Mouse (Mus musculus): ENCODE data around the gene Rusc2. TPM values are rescaled to one million over a fixed set of nuclear protein-coding genes. Genes with fewer than 3 reads are reported as not detected.

The Rusc2 gene
- polyA plus RNA-seq, 1 experiment: 11.5 TPM

DNA sequence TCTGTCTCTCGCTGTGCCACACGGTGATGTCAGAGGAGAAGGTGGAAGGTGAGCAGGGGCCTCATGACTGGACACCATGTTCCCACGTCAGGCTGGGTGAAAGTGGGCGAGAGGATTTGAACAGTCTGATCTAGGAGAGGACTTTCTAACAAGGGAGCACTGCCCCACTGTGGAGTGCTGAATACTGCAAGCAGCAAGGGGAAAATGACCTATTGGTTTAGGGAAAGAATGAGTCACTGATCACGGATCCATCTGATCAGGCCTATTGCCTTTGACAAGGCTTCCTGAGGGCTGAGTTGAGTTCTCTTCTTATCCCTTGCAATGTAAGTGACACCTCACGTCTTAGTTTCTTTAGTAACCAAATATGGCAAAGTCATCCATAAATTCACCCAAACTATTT, 28.1 kb upstream of the Rusc2 start:
- TF ChIP-seq GATA1 (IDR thresholded peaks at IDR 0.05; ENCODE audit: borderline replicate concordance, low read length) (no peak), FLI1 (IDR thresholded peaks at IDR 0.05; ENCODE audit: low read length) (no peak)
- peaks cover 2% of the 10 kb centered on the region for H3K36me3 ChIP-seq (replicated peaks; ENCODE audit: low read length)
- peaks cover 13% of the 10 kb centered on the region for H3K27me3 ChIP-seq (replicated peaks)
- H3K4me1 ChIP-seq: peaks cover 20% of the 10 kb centered on the region
- peaks cover 7% of the 10 kb centered on the region for H3K9me3 ChIP-seq
- H3K4me3 ChIP-seq (replicated peaks): no peak overlapping the region

DNA sequence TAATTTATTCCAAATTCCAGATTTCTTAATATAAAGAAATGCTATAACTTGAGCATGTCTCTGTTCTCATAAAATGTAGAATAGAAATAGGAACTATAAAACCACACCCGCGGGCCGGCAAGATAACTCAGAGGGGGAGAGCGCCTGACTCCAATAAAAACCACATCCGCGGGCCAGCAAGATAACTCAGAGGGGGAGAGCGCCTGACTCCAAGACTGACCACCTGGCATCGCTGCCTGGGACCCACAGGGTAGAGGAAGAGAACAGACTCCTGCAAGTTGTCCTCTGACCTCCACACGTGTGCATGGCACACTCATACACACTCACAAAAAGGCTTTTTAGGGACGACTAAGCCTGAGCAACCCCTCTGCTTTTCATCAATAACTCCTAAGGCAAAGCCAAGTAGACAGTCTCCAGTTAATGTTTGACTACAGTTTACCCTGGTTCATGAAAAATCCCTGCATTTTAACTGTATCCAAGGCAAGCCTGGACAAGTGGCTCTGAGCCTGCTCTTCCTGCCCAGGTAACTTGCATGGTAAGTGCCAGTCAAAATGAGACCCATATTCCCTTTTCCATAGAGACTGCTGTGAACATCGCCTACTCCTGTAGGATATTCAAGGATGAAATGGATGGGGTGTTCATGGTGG, 16.7 kb upstream of the Rusc2 start:
- H3K36me3 ChIP-seq (replicated peaks; ENCODE audit: low read length): no peaks in the 10 kb centered on the region
- TF ChIP-seq GATA1 (IDR thresholded peaks at IDR 0.05; ENCODE audit: borderline replicate concordance, low read length) (no peak), FLI1 (IDR thresholded peaks at IDR 0.05; ENCODE audit: low read length) (no peak)
- H3K27me3 ChIP-seq (replicated peaks): peaks cover 49% of the 10 kb centered on the region
- H3K9me3 ChIP-seq: no peaks in the 10 kb centered on the region
- peaks cover 17% of the 10 kb centered on the region for H3K4me1 ChIP-seq
- no peak overlapping the region for H3K4me3 ChIP-seq (replicated peaks)

DNA sequence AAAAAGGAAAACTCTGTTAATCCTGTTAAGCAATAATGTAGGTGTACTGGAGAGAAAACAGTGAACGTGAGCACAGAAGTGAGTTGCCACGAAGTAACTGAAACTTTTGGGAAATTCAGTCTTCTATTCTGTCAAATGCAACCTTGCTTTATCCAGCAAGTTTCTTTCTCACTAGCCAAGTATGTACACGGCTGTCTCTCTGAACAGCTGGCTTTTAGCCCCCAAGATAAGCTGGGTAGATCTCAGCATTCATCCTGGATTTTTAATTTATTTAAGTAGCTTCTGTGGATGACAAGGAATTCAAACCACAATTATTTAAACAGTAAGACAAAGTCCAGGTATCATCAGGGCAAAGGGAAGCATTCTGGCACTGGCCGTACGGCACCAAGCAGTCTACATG, 14.5 kb upstream of the Rusc2 start:
- Histone ChIP-seq H3K9me3 (no peaks in the 10 kb centered on the region), H3K4me1 (peaks cover 25% of the 10 kb centered on the region), H3K4me3 (replicated peaks) (no peak overlapping the region), H3K36me3 (replicated peaks; ENCODE audit: low read length) (no peaks in the 10 kb centered on the region), H3K27me3 (replicated peaks) (peaks cover 56% of the 10 kb centered on the region)
- TF ChIP-seq FLI1 (IDR thresholded peaks at IDR 0.05; ENCODE audit: low read length) (no peak), GATA1 (IDR thresholded peaks at IDR 0.05; ENCODE audit: borderline replicate concordance, low read length) (no peak)

DNA sequence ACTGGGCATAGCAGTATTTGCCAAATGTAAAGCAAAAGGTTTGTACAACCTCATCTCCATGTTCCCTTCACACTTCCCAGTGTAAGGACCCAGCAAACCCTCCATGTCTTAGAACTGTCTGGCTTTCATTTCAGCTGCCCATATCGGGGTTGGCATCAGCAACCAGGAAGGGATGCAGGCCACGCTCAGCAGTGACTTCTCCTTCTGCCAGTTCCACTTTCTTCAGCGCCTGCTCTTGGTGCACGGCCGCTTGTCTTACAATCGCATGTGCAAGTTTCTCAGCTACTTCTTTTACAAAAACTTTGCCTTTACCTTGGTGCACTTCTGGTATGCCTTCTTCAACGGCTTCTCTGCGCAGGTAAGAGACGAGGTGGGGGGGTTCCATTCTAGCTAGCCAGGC, 14.0 kb upstream of the Rusc2 start:
- TF ChIP-seq GATA1 (IDR thresholded peaks at IDR 0.05; ENCODE audit: borderline replicate concordance, low read length) (no peak), FLI1 (IDR thresholded peaks at IDR 0.05; ENCODE audit: low read length) (no peak)
- Histone ChIP-seq H3K9me3 (no peaks in the 10 kb centered on the region), H3K36me3 (replicated peaks; ENCODE audit: low read length) (no peaks in the 10 kb centered on the region), H3K4me3 (replicated peaks) (no peak overlapping the region), H3K27me3 (replicated peaks) (peaks cover 56% of the 10 kb centered on the region), H3K4me1 (peaks cover 26% of the 10 kb centered on the region)

DNA sequence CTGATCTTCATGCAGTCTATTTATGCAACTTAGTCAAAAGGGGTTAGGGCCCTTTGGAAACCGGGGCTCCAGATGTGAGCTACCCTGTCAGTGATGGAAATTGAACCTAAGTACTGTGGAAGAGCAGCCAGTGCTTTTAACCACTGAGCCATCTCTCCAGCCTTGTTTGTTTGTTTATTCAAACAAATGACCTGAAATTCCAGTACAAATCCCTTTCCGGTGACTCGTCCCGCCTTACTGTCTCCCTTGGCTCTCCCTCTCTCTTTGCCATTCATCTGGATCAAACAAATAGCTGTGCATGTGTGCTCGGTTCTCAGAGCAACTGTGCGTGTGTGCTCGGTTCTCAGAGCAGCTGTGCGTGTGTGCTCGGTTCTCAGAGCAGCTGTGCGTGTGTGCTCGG, 10.4 kb upstream of the Rusc2 start:
- TF ChIP-seq GATA1 (IDR thresholded peaks at IDR 0.05; ENCODE audit: borderline replicate concordance, low read length) (no peak), FLI1 (IDR thresholded peaks at IDR 0.05; ENCODE audit: low read length) (no peak)
- no peak overlapping the region for H3K4me3 ChIP-seq (replicated peaks)
- H3K4me1 ChIP-seq: peaks cover 34% of the 10 kb centered on the region
- H3K27me3 ChIP-seq (replicated peaks): peaks cover 39% of the 10 kb centered on the region
- no peaks in the 10 kb centered on the region for H3K36me3 ChIP-seq (replicated peaks; ENCODE audit: low read length)
- no peaks in the 10 kb centered on the region for H3K9me3 ChIP-seq

- Histone ChIP-seq H3K36me3 (replicated peaks; ENCODE audit: low read length) (no peaks in the 10 kb centered on the region), H3K27me3 (replicated peaks) (peaks cover 34% of the 10 kb centered on the region), H3K9me3 (no peaks in the 10 kb centered on the region), H3K4me1 (peaks cover 29% of the 10 kb centered on the region), H3K4me3 (replicated peaks) (peak overlapping the region; percentile 23)
- TF ChIP-seq GATA1 (IDR thresholded peaks at IDR 0.05; ENCODE audit: borderline replicate concordance, low read length): no peak
- TF ChIP-seq FLI1 (IDR thresholded peaks at IDR 0.05; ENCODE audit: low read length): no peak
Measured at GRCm38 (mm10) chr4:43372155-43372554, 9.6 kb upstream of the Rusc2 start.

DNA sequence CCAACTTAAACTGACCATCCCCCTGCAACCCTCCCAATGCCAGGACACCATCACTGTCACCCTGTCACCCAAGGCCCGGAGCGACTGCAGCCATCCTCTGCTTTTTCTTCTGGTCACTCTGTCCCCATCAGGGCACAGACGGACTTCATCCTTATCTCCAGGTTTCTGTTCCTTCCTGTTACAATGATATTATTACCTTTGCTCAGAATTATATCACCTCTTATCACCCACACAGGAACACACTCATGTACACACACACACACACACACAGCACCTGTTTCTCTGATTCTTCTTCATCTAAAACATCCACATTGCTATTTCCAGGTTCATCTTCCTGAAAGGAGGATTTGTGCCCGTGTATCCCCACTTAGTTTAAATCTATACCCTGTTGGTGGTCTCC, 7.5 kb upstream of the Rusc2 start:
- H3K4me1 ChIP-seq: peaks cover 24% of the 10 kb centered on the region
- peaks cover 26% of the 10 kb centered on the region for H3K27me3 ChIP-seq (replicated peaks)
- H3K36me3 ChIP-seq (replicated peaks; ENCODE audit: low read length): no peaks in the 10 kb centered on the region
- no peaks in the 10 kb centered on the region for H3K9me3 ChIP-seq
- H3K4me3 ChIP-seq (replicated peaks): no peak overlapping the region
- no peak for TF ChIP-seq GATA1 (IDR thresholded peaks at IDR 0.05; ENCODE audit: borderline replicate concordance, low read length)
- no peak for TF ChIP-seq FLI1 (IDR thresholded peaks at IDR 0.05; ENCODE audit: low read length)

DNA sequence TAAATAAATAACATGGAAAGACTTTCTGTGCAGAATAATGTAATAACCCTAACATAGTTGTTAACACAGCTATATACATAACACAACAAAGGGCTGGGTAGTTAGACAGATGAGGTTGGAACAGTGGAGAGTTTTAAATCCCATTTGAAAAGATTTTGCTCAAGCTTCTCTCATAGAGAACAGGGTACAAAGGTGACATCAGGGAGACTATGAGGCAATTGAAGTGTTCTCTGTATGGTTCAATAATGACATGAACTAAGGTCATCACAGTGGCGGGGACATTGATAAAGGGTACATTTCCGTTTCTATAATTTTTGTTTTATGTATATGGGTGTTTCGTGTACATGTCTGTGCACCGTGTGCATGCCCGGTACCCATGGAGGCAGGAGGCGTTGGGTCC, 2.2 kb upstream of the Rusc2 start:
- Histone ChIP-seq H3K4me3 (replicated peaks) (no peak overlapping the region), H3K9me3 (no peaks in the 10 kb centered on the region), H3K27me3 (replicated peaks) (peaks cover 31% of the 10 kb centered on the region), H3K36me3 (replicated peaks; ENCODE audit: low read length) (no peaks in the 10 kb centered on the region), H3K4me1 (peaks cover 35% of the 10 kb centered on the region)
- no peak for TF ChIP-seq FLI1 (IDR thresholded peaks at IDR 0.05; ENCODE audit: low read length)
- no peak for TF ChIP-seq GATA1 (IDR thresholded peaks at IDR 0.05; ENCODE audit: borderline replicate concordance, low read length)

DNA sequence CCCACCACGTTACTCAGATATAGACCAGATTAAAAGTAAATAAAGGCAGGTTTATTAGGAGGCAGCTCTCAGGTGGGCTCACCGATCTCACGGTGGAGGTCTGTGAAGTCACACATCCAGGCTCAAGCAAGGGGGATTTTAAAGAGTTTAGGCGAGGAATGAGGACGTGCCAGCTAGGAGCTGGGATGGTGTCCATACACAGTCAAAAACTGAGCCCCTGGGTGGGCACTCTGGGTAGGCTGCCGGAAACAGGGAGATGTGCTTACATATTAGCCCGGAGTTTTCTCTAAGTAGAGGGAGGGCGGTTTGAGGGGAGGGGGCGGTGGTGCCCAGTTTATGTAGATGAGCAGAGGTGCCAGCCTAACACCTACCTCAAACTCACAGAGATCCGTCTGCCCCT, 828 bp upstream of the Rusc2 start:
- Histone ChIP-seq H3K36me3 (replicated peaks; ENCODE audit: low read length) (no peaks in the 10 kb centered on the region), H3K27me3 (replicated peaks) (peaks cover 28% of the 10 kb centered on the region), H3K4me3 (replicated peaks) (peak overlapping the region; percentile 95), H3K9me3 (no peaks in the 10 kb centered on the region), H3K4me1 (peaks cover 34% of the 10 kb centered on the region)
- no peak for TF ChIP-seq FLI1 (IDR thresholded peaks at IDR 0.05; ENCODE audit: low read length)
- no peak for TF ChIP-seq GATA1 (IDR thresholded peaks at IDR 0.05; ENCODE audit: borderline replicate concordance, low read length)

DNA sequence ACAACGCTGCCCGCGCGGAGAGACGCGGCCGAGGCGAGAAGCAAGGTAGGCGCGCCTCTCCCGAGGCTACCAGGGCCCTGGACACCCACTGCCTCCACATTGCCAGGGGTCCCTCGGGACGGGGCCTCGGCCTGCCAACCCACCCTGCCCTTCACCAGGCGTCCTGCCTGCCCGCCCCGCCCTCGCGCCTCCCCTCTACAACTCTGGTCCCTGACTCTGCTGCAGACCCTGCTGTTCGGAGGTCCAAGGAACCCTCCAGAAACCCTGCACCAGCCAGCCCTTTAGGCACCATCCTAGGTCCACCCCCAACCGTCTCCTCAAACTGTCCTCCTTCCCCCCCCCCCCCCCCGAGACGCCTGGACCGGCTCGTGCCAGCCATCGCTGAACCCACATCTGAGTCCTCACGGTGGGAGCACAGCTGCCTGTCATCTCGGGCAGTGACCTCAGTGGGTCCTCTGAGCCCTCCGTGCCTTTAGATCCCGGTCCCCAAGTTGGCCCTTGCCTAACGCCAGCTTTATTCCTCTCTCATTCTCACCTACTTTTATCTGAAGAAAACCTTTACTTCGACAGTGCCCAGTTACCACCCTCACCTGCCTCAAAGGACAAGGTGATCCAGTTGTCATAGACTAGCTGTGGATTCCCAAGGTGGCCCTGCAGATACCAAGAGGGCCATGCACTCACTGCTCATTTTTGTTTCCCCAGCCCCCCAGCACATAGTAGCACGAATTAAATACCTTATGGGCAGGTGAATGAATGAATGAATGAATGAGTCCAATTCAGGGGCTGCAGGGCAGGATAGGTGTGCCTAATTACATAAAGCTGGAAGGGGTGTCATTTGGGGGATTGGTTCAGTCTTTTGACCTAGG, 609 bp downstream of the Rusc2 start:
- TF ChIP-seq GATA1 (IDR thresholded peaks at IDR 0.05; ENCODE audit: borderline replicate concordance, low read length) (no peak), FLI1 (IDR thresholded peaks at IDR 0.05; ENCODE audit: low read length) (no peak)
- no peaks in the 10 kb centered on the region for H3K9me3 ChIP-seq
- H3K4me1 ChIP-seq: peaks cover 41% of the 10 kb centered on the region
- H3K27me3 ChIP-seq (replicated peaks): peaks cover 28% of the 10 kb centered on the region
- peak overlapping the region; percentile 95 for H3K4me3 ChIP-seq (replicated peaks)
- no peaks in the 10 kb centered on the region for H3K36me3 ChIP-seq (replicated peaks; ENCODE audit: low read length)

All from megakaryocyte, embryonic 14.5 days (primary cell).